Mouse (Mus musculus) lung, adult 10 weeks (tissue): ENCODE data around the gene Pmm1. TPM values are rescaled to one million over a fixed set of nuclear protein-coding genes. Genes with fewer than 3 reads are reported as not detected.

Experiments
- polyA plus RNA-seq: library from polyadenylated mRNA; stranded (reverse); fragments of 350-450 nt; fragmentation: Illumina TruSeq; extraction: RNeasy Lipid Tissue Mini Kit (QIAGEN cat#74804); gene quantifications from one replicate; pipeline ENCODE4 v1.2.3, GENCODE M21; 2014; ENCODE audit warnings: low read depth, low replicate concordance; ENCODE audit not compliant: insufficient read depth

Pmm1 gene
- 27.0 TPM for polyA plus RNA-seq

DNA sequence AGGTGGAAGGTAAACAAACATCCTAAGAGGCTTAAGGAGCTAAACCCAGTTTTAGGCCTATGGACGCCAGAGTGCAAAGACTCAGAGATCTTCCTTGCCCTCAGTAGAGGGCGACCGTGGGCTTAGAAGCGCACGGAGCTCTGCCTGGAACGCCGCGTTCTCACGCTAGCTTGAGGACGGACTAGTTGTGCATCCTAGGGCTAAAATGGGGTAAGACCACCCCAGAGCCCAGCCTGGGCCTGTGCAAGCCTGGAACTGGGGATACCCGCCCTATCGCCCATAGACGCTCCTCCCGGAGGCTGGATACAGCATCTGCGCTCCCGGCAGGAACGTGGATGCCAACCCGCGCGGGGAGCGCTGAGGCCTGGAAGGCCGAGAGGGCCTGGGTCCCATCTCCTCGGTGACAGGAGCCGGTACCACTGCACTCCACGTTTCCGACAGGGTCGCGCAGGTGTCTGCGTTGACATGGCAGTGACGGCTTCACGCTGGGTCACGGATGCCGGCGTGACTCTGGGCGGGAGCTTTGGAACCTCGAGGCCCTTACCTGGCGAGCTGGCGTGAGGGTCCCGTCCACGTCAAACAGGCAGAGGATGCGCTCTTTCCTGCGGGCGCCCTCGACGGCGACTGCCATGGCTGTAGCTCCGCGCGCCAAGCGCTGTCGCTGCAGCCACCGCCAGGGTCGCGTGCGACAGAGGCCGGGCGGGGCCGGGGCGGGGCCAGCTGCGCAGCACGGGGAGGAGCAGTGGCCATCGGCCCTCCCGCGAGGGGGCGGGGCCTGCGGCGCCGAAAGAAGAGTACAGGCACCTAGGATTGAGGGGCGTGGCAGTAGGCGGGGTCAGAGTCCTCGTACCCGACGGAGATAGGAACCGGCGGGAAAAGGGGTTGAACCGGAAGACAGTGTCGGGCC is at the start of gene Pmm1:
Pmm1 (minus strand) TSS at position 760 of the 907 bp plus-strand sequence.

GRCm38 (mm10) chr15:81987646-81988045 is 26.9 kb upstream of the Pmm1 start, which contains the start of gene Xrcc6:
Gene Xrcc6 (plus strand): TSS chr15:81987835.

GRCm38 (mm10) chr15:81980321-81980720 is 19.6 kb upstream of the Pmm1 start, which contains the start of gene 1700029P11Rik:
Gene 1700029P11Rik (plus strand): TSS chr15:81980540.

DNA sequence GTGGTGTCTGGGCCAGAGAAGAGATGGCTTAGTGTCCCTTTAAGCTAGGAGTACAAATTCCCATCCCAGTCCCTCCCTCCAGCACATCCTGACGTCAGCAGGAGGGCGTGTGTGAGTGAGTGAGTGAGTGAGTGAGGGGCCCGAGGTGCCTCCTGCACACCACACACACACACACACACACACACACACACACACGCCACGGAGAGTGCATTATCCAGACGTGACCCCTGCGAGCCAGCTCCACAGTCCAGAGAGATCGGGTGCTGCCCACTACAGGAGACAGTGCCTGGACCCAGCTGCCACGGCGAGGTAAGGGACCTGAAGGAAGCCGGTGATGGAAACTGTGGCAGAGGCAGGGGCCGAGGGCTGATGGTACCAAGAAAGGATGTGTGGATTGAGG is 24.1 kb downstream of the Pmm1 start, which contains the start of gene Csdc2:
Csdc2 (plus strand) TSS at position 81 of the 400 bp plus-strand sequence.

GRCm38 (mm10) chr15:81925760-81926445 is 34.8 kb downstream of the Pmm1 start, which contains the start of gene Polr3h:
Gene Polr3h (minus strand): TSS chr15:81926240.

Other genes with a start within 250 kb of the Pmm1 start
- gene Zc3h7b, start 215.9 kb downstream of the Pmm1 start, polyA plus RNA-seq, result 18.3 TPM
- gene Rangap1, start 215.4 kb downstream of the Pmm1 start, polyA plus RNA-seq, result 25.6 TPM
- gene Tef, start 158.5 kb downstream of the Pmm1 start, polyA plus RNA-seq, result 35.0 TPM
- 12.8 TPM for gene Tob2, start 102.1 kb downstream of the Pmm1 start, polyA plus RNA-seq
- gene Phf5a, start 89.0 kb downstream of the Pmm1 start, polyA plus RNA-seq, result 55.8 TPM
- 86.1 TPM for gene Aco2, start 88.6 kb downstream of the Pmm1 start, polyA plus RNA-seq
- 10.8 TPM for gene Polr3h, start 34.7 kb downstream of the Pmm1 start, polyA plus RNA-seq
- gene Csdc2, start 24.2 kb downstream of the Pmm1 start, polyA plus RNA-seq, result 3.1 TPM
- gene 1700029P11Rik, start 19.6 kb upstream of the Pmm1 start, polyA plus RNA-seq, result not detected
- 16.5 TPM for gene Xrcc6, start 26.9 kb upstream of the Pmm1 start, polyA plus RNA-seq
- 16.9 TPM for gene Desi1, start 72.9 kb upstream of the Pmm1 start, polyA plus RNA-seq
- gene Snu13, start 86.7 kb upstream of the Pmm1 start, polyA plus RNA-seq, result 153 TPM
- not detected for gene 4930407I10Rik, start 98.2 kb upstream of the Pmm1 start, polyA plus RNA-seq
- not detected for gene Mei1, start 109.1 kb upstream of the Pmm1 start, polyA plus RNA-seq
- 10.0 TPM for gene Ccdc134, start 167.0 kb upstream of the Pmm1 start, polyA plus RNA-seq
- gene Srebf2, start 186.3 kb upstream of the Pmm1 start, polyA plus RNA-seq, result 45.6 TPM